Mouse (Mus musculus): ENCODE data around the gene Kyat1. TPM values are rescaled to one million over a fixed set of nuclear protein-coding genes. Genes with fewer than 3 reads are reported as not detected.

Kyat1 gene
- total RNA-seq, 2 experiments from 2014 or later = 13.1 to 15.8 TPM

Other genes with a start within 250 kb of the Kyat1 start
- 1,000 to 10,000 TPM; 1,035 to 1,062 TPM for gene Sptan1, start 240.3 kb downstream of the Kyat1 start, total RNA-seq (2021)
- gene Wdr34, start 157.0 kb downstream of the Kyat1 start, total RNA-seq (2021) = 10 to 100 TPM; 50.0 to 52.1 TPM
- 100 to 1,000 TPM; 219 to 220 TPM for gene Set, start 148.5 kb downstream of the Kyat1 start, total RNA-seq (2021)
- 1 to 10 TPM; 1.6 TPM for gene Pkn3, start 128.2 kb downstream of the Kyat1 start, total RNA-seq (2021)
- 10 to 100 TPM; 16.8 to 20.8 TPM for gene Zdhhc12, start 112.2 kb downstream of the Kyat1 start, total RNA-seq (2021)
- 100 to 1,000 TPM; 110 to 116 TPM for gene Zer1, start 81.3 kb downstream of the Kyat1 start, total RNA-seq (2021)
- 10 to 100 TPM; 60.4 to 71.5 TPM for gene Tbc1d13, start 72.1 kb downstream of the Kyat1 start, total RNA-seq (2021)
- 10 to 100 TPM; 18.6 to 23.3 TPM for gene Endog, start 34.4 kb downstream of the Kyat1 start, total RNA-seq (2021)
- 10 to 100 TPM; 37.0 to 40.3 TPM for gene Spout1, start 27.4 kb downstream of the Kyat1 start, total RNA-seq (2021)
- gene Lrrc8a, start 31.9 kb upstream of the Kyat1 start, total RNA-seq (2021) = 10 to 100 TPM; 47.8 to 51.9 TPM
- 1 to 10 TPM; 6.3 to 7.3 TPM for gene Gm28035, start 34.7 kb upstream of the Kyat1 start, total RNA-seq (2021)
- gene Phyhd1, start 60.4 kb upstream of the Kyat1 start, total RNA-seq (2021) = 10 to 100 TPM; 14.2 to 14.6 TPM
- not detected for gene Gm28038, start 75.2 kb upstream of the Kyat1 start, total RNA-seq (2021)
- 10 to 100 TPM; 25.8 to 28.8 TPM for gene Dolk, start 80.5 kb upstream of the Kyat1 start, total RNA-seq (2021)
- 10 to 100 TPM; 23.7 to 23.9 TPM for gene Nup188, start 80.5 kb upstream of the Kyat1 start, total RNA-seq (2021)
- gene Sh3glb2, start 153.5 kb upstream of the Kyat1 start, total RNA-seq (2021) = 100 to 1,000 TPM; 219 to 230 TPM
- gene Miga2, start 158.4 kb upstream of the Kyat1 start, total RNA-seq (2021) = 100 to 1,000 TPM in 1 of 2 experiments, 10 to 100 TPM in 1; 95.4 to 108 TPM
- 10 to 100 TPM; 35.6 to 36.4 TPM for gene Dolpp1, start 186.4 kb upstream of the Kyat1 start, total RNA-seq (2021)
- gene Crat, start 210.0 kb upstream of the Kyat1 start, total RNA-seq (2021) = 10 to 100 TPM; 39.7 to 40.3 TPM
- gene Ptpa, start 210.2 kb upstream of the Kyat1 start, total RNA-seq (2021) = 100 to 1,000 TPM; 144 to 145 TPM